Mouse (Mus musculus): ENCODE data around the gene Robo1.

The Robo1 gene

DNA sequence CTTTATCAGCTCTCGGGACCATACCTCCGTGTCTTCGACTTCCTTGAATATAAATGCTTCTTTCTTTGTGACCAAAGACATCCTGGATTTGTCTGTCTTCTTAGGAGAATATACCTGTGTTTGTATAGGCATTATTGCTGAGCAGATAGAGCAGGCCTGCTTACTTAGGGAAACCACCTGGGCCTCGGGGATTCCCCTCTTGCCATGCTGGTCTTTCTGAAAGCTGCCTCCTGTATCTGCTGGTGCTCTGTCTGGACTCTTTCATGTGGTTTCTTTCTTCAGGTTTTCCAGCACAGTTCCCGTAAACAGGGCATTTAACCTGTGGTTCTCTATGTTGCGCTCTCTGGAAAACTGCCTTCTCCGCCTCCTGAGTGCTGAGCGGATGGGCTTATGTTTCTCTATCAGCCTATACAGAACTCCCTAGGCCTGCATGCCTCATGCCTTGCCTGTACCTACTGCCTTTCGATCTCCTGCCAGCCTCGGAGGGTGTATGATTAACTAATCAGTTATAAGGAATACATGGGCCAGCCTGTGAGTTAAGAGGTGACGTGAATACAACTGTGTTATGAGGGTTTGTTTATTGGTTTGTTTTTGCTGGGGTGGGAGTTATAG lies 370.9 kb downstream of the Robo1 start:
- DNase-seq (ENCODE audit: low spot score), result no peak

DNA sequence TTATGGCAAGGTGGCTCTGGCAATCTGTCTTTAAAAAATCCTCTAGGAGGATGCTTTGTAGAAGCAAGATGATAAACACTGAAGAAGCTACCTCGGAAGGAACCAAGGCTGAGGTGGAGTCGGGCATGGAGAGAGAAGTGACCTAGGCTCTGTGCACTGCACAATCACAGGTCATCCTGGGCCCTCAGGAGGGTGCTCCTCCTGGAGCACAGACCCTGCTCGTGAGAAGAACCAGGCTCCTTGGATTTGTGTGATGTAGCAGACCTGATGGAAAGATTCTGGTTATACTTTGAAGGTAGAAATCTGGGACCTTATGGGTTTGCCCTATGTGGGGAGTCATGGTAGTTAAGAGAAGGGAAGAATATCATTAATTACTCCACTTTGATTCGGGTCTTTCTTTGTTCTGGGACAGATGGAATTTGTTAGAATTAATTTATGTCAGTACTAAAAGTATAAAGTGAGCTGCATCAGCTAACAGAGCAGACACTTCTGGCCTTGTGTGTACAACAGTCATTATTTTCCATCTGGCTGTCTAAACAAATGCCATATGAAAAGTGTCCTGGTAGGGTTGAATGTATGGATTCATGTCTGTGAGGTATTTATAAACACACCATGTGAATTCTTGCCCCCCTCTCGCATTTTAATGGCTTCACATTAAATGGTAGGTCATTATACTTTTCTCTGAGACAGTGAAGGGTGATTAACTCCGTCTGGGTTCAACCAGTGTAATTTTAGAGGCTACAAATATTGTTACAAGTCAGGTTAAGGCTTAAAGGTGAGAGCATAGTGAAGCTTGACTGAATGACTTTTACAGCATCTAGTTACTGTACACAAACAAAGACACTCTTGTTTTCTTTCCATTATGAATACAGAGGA lies 377.7 kb downstream of the Robo1 start:
- DNase-seq (ENCODE audit: low spot score), result no peak

DNA sequence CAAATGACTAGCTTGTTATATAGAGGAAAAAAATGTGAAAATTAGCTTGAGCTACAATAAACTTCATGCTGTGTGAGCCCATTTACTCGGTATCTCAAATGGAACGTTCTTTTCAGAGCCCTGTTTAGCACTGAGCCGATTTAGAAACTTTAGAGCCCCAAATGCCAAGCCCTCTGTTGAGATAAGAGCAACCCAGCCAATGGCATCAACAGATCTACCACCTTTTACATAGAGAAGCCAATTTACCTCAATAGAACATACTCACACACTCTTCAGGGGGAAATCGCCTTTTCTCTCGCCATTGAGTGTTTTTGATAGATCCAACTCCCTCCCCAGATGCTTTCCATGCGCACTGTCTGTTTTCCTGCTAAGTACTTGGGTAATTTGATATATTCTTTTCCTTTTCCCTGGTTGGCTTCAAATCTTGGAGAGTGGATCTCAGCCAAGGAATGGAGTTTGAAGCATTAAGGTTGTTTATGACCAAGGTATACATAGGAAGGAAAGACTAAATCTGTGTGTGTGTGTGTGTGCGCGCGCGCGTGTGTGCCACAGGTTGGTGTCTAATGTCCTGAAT lies 378.5 kb downstream of the Robo1 start:
- no peak for DNase-seq (ENCODE audit: low spot score)

DNA sequence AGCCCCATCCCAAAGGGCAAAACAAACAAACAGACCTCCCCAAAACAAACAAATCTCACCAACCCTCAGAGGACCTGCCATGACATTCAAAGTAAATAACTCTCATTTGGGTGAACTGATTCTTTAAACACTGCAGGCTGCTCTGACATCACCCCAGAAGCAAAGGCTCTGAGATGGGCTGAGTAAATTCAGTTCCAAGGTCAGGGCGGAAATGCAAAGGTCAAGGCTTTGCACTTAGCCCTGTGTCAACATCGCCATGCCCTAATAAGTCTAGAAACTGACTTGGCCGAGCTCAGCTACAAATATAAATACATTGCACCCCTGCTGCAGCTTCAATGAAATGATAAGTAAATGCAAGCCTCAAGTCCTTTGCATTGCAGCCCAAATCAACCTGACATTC lies 379.5 kb downstream of the Robo1 start:
- no peak for DNase-seq (ENCODE audit: low spot score)

DNA sequence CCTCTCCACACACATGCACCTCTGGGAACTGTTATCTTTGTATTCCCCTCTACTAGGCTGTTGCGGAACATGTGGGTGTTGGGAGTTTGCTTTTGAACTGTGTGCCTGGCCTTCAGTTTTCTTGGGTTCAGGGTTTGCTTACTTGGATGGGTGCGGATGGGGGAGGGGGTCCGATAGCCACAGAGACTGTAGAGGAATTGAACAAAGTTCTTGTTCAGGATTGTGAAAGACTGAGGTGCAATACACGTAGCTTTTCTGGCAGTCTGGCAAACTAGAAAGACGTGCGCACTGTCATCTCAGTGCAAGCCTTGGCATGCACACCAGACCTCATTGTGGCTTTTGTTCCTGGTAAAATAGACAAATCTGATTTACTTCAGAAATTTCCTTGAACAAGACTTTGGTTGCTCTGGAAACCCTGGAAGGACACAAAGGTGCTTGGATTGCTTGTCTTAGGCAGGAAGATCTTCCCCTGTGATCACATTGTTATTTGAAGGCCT lies 380.1 kb downstream of the Robo1 start:
- DNase-seq (ENCODE audit: low spot score), result no peak

DNA sequence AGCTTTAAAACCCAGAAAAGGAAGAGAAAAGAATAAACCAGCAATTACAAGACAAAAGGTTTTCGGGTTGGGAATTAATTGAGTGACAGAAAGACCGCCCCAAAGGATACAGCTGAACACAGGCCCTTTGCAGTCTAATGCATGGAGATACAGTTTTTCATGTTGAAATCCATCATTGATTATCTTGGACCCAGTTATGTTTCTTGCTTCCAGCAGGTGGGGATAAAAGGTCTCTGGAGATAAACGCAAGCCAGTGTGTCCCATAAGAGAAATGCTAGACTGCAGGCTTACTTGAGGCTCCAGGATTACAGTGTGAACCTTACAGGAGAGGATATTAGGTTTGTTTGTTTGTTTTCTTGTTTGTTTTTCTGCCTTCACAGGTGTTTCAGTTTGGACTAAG lies 383.8 kb downstream of the Robo1 start:
- DNase-seq (ENCODE audit: low spot score), result no peak

DNA sequence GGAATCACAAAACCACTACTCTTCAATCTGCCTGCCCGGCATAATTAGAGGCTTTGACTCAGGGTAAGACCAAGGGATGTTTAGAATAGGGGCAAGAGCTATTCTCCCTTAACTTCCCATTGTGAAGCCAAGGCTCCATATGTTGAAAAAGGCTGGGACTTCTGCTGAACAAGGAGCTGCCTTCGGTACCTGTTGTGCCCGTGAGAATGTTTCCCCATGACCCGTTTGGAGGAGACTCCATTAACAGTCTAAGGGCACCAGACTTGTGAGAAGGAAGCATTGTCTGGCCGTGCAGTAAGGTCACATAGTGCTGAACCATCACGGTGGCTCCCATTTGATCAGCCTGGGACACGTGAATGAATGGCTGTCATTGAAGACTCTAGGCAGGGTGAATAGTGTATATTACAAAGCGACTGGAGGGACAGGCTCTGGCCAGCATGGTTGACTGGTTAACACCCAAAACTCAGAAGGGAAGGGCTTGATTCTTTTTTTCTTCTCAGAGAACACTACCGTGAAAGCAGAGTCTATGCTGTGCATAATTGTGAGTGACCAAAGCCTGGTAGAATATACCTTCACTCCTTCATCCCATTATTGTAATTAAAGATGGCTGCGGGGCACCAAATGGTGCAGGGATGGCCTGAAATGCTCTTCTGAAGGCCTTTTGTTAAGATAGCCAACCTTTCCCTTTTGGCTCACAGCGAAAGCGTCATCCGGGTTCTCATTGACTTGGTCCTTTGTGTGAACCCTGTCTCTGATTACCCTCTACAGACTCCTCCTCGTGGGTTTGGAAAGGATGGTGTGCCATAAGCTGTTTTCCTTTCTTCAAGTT lies 385.6 kb downstream of the Robo1 start:
- DNase-seq (ENCODE audit: low spot score), result no peak

DNA sequence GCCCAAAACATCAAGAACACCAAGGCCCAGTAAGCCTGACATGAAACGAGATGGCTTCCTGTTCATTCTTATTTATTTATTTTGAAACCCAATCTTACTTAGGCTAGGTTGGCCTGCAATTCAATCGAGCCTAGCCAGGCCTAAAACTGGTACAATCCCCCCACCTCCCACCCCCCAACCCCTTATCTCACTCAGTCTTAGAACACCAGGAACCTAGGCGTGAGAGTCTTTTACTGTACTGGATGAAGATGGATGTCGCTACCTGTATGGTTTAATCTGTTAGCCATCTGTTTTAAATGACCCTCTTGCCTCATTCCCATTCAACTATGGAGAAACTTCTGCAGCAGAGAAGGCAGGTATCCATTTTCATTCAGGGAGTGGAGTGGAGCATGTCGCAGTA lies 386.7 kb downstream of the Robo1 start:
- no peak for DNase-seq (ENCODE audit: low spot score)

DNA sequence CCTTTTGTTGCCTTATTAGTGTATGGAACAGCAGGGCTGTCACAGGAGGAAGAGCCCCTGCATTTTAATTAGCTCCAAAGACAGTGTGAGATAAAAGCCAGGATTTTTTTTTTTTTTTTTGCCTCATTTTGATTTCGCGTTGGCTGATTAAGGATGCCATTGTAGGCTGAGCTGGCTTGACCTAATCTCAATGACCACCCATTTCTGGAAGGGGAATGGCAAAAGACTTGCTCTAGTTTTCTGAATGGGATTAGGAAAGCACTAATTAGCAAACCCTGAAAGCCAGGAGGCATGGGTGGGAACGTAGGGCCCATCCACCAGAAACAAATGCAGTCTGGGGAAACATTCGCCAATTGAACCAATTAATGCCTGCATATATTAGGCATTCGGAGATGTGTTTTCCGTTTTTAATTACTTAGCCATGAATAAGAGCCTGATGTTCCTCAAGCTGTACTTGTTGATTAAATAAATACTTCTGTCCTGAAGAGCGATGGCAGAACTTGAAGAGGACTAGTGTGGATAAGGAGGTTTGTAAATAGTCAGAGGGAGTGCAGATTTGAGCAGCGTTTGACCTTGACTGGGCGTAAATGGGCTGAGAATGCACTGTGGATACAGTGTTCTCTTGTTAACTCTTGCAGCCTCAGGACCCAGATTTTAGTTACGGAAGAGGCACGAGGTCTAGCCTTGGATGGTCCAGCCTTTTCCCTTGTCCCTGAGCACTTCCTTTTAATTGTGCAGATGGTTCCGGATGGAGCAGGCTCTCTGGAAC lies 391.3 kb downstream of the Robo1 start:
- no peak for DNase-seq (ENCODE audit: low spot score)

DNA sequence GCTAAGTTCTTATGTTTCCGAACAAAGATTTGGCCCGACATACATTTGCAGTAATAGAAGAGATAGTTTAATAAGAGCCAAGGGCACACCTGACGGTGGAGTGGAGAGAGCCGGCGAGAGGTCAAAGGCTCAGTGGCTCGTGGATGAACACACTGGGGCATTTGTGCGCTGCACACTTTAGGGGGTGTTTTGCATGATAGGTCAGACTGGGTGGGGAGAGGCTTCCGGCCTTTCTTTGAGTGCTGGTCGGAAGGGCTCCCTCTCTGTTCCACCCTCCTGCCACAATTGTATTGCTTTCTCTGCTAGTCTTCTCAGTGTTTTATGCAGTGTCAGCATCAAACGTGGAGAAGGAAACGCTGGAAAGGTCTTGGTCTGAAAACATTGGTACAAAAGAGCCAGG lies 392.2 kb downstream of the Robo1 start:
- DNase-seq (ENCODE audit: low spot score), result no peak

DNA sequence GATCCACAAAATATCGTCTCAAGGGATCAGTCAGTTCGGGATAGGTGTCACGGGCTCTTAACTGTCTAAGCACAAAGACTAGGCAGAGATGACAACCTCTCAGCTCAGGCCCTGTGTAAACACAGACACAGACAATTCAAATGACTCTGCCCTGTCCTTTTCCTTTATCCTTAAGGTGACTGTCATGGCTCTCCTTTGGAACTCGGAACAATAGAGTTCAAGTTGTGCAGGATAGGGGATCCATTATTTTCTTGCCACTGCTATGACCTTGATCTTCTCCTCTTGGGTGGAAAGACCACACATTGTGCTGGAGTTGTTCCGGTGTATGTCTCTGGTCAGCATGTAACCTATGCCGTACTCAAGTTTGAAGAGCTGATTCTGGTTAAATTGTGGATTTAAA lies 395.4 kb downstream of the Robo1 start:
- no peak for DNase-seq (ENCODE audit: low spot score)

DNA sequence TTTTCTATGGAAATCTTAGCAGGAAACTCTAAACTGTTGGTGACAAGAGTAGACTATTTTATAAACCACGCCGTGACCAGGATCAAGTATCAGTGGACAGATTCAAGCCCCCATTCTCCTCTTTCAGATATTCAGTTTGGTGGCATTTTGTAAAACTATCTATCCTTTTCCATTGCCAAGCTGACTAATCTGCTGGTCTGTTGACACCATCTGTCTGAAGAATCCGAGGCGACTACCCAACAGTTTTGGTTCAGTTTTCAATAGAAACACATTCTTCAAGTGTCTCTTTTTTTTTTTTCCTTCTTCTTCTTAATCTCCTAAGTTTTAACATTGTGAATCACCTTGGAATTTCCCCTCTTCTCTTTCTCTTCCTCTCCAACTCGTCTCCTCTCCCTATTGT lies 397.7 kb downstream of the Robo1 start:
- no peak for DNase-seq (ENCODE audit: low spot score)

DNA sequence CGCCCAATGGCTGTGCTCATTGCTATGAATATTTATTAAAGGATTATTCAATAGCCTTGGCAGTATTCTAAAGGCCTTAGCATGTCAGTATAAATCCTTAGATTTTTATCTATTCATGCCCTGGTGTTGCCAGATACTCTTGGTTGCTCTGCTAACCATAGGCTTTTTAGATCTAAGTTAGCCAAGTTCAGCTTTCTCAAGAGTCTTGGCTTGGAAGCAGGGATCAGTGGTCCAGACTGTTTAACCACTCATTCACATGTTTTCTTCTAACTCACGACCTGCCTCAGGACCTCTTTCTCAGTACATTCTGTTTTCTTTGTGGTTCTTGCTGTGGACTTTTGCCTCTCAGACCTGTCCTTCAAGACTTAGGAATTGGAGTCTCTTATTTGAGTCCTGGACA lies 400.4 kb downstream of the Robo1 start:
- DNase-seq (ENCODE audit: low spot score), result no peak

DNA sequence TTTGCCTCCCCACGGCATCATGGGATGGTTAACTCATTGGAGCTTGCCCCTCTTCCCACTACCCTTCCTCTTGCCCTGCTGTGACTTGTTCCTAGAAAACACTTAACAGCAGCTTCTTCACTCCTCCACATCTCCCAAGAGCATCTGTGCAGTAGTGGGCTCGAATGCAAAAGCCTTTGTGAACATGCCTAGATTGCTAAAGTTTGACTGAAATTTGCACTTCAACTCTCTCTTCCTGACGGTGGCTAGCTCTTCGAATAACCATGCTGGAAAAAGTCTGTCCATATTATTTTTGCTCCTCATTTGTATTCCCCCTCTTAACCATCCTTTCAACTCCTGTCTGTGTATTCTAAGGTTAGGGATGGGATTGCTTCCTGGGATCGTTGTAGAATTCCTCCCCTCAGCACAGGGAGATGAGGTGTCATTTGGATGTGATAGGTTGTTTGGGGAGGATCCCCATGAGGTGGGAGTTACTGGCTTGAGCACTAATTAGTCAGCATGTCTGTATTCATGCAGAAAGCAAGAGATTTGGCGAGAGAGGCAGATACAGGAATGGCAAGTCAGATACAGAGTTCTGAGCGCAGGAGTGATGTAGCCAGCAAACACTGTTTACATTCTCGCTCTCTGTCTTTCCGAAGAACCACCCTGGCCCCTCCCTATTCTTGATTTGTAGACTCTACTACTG lies 409.2 kb downstream of the Robo1 start:
- no peak for DNase-seq (ENCODE audit: low spot score)

DNA sequence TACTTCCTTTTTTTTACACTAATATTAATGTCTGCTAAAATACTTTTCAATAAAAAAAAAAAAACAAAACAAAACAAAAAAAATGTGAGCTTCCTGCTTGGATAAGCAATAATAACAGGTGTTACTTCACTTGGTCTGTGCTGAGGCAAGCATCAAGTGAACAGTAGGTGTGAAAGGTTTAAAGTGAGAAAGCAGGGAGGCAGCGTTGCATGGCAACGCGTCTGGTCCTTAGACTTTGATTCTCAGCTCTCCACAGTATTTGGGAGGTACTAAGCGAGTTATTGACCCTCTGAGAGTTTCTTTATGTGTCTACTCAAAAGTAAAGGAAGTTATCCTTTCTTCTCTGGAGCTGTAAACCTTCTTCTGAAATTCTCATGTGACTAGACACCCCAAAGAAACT lies 411.0 kb downstream of the Robo1 start:
- no peak for DNase-seq (ENCODE audit: low spot score)

DNA sequence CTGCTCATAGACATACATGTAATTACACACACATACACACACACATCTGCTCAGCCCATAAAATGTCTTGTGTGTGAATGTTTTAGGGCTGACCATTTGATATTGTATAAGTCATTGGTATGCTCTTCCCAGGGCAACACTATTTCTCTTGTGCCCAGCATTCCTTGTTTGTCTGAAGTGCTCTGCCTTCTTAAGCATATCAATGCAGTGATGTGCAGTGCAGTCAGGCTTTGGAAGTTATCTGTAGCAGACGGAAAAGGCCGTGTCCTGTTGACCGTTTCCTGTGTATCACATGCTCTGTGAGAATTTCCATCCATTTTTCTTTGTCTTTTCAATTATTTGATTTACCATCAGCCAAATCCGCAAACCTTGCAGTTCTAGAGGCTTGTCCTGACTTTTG lies 412.9 kb downstream of the Robo1 start:
- no peak for DNase-seq (ENCODE audit: low spot score)

DNA sequence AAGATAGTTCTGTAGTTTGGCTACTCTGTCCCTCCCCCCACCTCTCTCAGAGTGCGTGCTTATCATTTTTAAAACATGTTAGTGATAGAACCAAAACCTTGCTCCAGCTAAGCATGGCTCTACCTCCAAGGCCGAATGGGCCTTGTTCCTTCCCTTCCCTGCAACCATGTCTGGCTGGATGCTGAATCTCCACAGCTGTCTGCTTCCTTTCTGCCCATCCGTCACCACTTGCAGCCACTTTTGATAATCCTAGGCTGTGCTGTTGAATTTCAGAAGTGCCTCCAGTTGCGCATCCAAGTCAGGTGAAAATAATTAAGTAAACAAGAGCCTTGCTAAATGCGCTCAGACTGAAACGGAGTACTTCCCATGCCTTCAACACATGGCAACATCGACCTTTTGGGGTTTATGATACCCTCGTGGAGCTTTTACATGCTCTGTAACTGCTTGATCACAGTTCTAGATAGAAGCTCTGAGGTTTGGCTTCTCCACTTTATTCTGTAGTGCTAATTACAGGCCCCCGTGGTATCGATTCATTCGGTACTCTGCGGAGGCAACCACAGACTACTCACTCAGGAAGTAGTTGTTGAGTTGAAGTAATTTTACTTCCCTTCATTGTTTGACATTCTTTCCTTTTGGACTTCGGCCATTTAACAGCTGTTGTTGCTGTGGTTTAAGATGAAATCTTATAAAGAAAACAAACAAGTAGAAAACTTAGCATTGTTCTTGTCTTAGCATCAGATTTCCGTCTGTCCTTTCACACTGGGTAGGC lies 413.8 kb downstream of the Robo1 start:
- DNase-seq (ENCODE audit: low spot score), result no peak

DNA sequence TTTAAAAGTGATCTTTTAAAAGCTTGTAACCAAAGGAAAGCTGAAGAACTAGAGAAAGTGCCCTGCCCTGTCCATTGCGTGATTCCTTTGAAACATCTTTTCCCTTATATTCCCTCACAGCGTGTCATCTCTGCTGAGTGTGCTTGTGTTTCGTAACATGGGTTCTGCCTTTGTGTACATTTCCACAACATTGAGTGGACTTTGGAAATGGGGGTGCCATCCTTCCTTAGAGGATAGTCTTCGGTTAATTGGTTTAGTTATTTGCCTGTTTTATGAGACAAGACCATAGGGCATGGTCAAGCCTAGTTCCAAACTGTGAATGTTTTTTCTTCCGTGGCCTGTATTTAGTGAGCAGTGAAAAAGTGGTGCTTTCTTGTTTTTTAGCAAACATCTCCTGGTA lies 426.1 kb downstream of the Robo1 start:
- DNase-seq (ENCODE audit: low spot score), result no peak

DNA sequence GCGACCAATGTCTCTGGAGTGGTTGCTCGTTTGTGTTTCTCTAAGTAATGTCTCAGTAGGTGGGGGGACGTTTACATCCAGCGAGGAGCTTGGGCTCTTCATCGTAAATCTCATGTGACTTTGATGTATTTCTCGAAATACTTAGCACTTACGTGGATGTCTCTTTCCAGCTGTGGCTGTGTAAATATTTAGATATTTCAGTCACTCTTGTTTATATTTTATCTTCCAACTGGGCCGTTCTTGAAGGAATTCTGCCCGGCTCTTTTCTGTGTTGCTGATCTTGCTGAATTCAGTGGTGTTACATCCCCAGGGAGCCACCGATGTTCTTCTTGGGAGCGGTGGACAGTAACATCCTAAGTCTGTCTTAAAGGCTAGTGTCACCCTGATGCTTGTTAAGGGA lies 427.1 kb downstream of the Robo1 start:
- DNase-seq (ENCODE audit: low spot score), result no peak

DNA sequence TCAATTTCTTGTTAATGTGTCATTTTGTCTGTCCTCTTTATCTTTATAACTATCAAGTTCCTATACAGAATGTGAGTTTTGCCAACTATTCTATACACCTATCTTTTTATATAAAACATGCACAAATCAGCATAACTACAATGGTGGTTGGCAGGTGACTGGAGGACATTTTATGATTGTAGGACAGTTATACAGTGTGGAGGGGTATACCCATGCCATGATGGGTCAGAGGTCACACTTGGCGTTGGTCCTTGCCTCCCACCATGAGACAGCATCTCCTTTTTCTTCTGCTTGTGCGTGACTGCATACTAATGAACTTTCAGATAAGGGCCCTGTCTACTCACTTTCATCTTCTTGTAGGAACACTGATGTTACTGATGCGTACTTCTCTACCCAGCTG lies 427.5 kb downstream of the Robo1 start:
- DNase-seq (ENCODE audit: low spot score), result no peak
